ENCODE assay signal across 16 mouse cellular contexts in genomic region chr9:32162792-32163191, GRCm38 (mm10).
"Had no signal": no experiment of that assay in that cellular context is flagged by ENCODE, and none has a peak within 500 bp of the region (broad histone marks: within the 10 kb centered on the region; RNA-seq: fewer than 3 reads in every experiment).

No protein-coding gene starts in this region.

- ATAC-seq: midbrain, embryonic 13.5 days had no signal

- H3K27ac ChIP-seq: kidney, postnatal 0 days; layer of hippocampus, adult 2 months; midbrain, embryonic 13.5 days; neural tube, embryonic 15.5 days; stomach, postnatal 0 days had no signal

- H3K4me1 ChIP-seq: megakaryocyte, embryonic 14.5 days; midbrain, embryonic 13.5 days had no signal

- H3K9ac ChIP-seq: lung, embryonic 14.5 days; midbrain, embryonic 13.5 days; neural tube, embryonic 15.5 days had no signal

- H3K27me3 ChIP-seq: midbrain, embryonic 13.5 days; neural tube, embryonic 15.5 days had no signal

- H3K4me2 ChIP-seq: lung, embryonic 14.5 days; midbrain, embryonic 13.5 days; neural tube, embryonic 15.5 days had no signal

- H3K4me3 ChIP-seq: layer of hippocampus, adult 2 months; megakaryocyte, embryonic 14.5 days; midbrain, embryonic 13.5 days; myocyte; neural tube, embryonic 15.5 days had no signal

- H3K36me3 ChIP-seq: midbrain, embryonic 13.5 days; neural tube, embryonic 15.5 days had no signal

- DNase-seq: kidney, adult 11 months; kidney, adult 9 months; kidney, postnatal 36 days; left cerebral cortex, postnatal 4 days; lung, embryonic 14.5 days; lung, postnatal 10 days; lung, postnatal 4 days; right cerebral cortex, adult 18-20 months; right cerebral cortex, postnatal 25 days had no signal

- H3K9me3 ChIP-seq: megakaryocyte, embryonic 14.5 days; midbrain, embryonic 13.5 days; neural tube, embryonic 15.5 days had no signal
